Mouse (Mus musculus) embryonic facial prominence, embryonic 11.5 days (tissue): ENCODE measurements around the gene Mrgprb2. TPM values are rescaled to one million over a fixed set of nuclear protein-coding genes. Genes with fewer than 3 reads are reported as not detected.

ENCODE experiments used
- ATAC-seq: fragments of 200-750 bp; cut with Nextera tagmentation; replicated peaks from 2 replicates; pipeline ENCODE4 v1.8.0; 2017; ENCODE audit warnings: low read depth; ENCODE audit not compliant: insufficient number of reproducible peaks, low FRiP score, low TSS enrichment
- DNase-seq: peaks from one replicate; pipeline ENCODE4 v3.0.0-alpha.2; 2015; ENCODE audit warnings: low spot score
- H3K27ac ChIP-seq: fragments of 300-500 bp; sonication (generic); replicated peaks from 2 replicates; pipeline ENCODE4 v1.5.1; 2014; ENCODE audit warnings: mild to moderate bottlenecking, low read depth, low read length, control low read depth
- H3K27me3 ChIP-seq: fragments of 300-500 bp; sonication (generic); 2 replicates; pipeline ENCODE4 v1.6.1; 2014; ENCODE audit warnings: mild to moderate bottlenecking, low read length, moderate library complexity, mixed read lengths; ENCODE audit not compliant: control insufficient read depth, insufficient read depth
- H3K36me3 ChIP-seq: fragments of 300-500 bp; sonication (generic); replicated peaks from 2 replicates; pipeline ENCODE4 v1.6.1; 2014; ENCODE audit warnings: low read depth, mild to moderate bottlenecking, low read length, moderate library complexity, mixed read lengths; ENCODE audit not compliant: control insufficient read depth, insufficient read depth
- H3K4me1 ChIP-seq: fragments of 300-500 bp; sonication (generic); 2 replicates; pipeline ENCODE4 v1.6.1; 2014; ENCODE audit warnings: low read length, mixed read lengths; ENCODE audit not compliant: control insufficient read depth, insufficient read depth
- H3K4me2 ChIP-seq: fragments of 300-500 bp; sonication (generic); 2 replicates; pipeline ENCODE4 v1.6.1; 2014; ENCODE audit warnings: low read depth, mild to moderate bottlenecking, control low read depth, low read length, moderate library complexity
- H3K4me3 ChIP-seq: fragments of 300-500 bp; sonication (generic); 2 replicates; pipeline ENCODE4 v1.5.1; 2014; ENCODE audit warnings: low read depth, low read length, control low read depth
- H3K9ac ChIP-seq: fragments of 300-500 bp; sonication (generic); replicated peaks from 2 replicates; pipeline ENCODE4 v1.6.1; 2014; ENCODE audit warnings: mild to moderate bottlenecking, control low read depth, low read length
- H3K9me3 ChIP-seq: fragments of 300-500 bp; sonication (generic); replicated peaks from 2 replicates; pipeline ENCODE4 v1.6.1; 2016; ENCODE audit warnings: mild to moderate bottlenecking, low read length, inconsistent platforms, mixed read lengths; ENCODE audit not compliant: control insufficient read depth
- polyA plus RNA-seq: library from polyadenylated mRNA; unstranded; fragments of >200 nt; fragmentation: Nextera tagmentation; extraction: Ambion mirVana; gene quantifications from 2 replicates; pipeline ENCODE4 v1.2.1, GENCODE M21; 2014

Gene Mrgprb2
- not detected in 2 replicates for polyA plus RNA-seq

DNA sequence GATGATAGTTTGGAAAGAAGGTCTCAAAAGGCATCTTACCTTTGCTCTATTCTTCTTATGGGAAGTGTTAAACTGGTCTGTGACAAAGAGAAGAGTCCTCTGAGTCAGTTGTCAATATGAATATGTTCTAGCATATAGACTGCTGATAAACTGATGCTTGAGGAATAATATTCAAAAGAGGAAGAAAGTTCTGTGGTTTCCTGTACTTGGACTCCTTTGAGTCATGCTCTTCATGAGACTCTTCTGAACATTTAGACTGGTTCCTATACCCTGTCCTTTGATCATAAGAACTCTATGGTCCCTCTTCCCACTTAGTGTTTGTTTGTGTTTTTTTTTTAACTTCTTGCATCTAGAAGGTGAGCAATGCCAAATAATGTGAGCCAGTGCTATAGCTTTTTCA, at the start of gene Mrgprb2:
Gene Mrgprb2 (minus strand): TSS at position 101 of the 400 bp plus-strand sequence.
- no peaks in the 10 kb centered on the region for H3K9me3 ChIP-seq

More for the DNA sequence above, at the start of gene Mrgprb2:
- H3K27ac ChIP-seq: no peak within 1 kb of the TSS
- no peak for DNase-seq
- no peaks in the 10 kb centered on the region for H3K4me1 ChIP-seq
- no peaks in the 10 kb centered on the region for H3K36me3 ChIP-seq
- no peak within 1 kb of the TSS for H3K9ac ChIP-seq
- H3K27me3 ChIP-seq: no peaks in the 10 kb centered on the region
- H3K4me2 ChIP-seq: no peak within 1 kb of the TSS
- H3K4me3 ChIP-seq: no peak within 1 kb of the TSS
- no peak for ATAC-seq

Other genes starting within 250 kb of the Mrgprb2 start
- gene Mrgprb8, start 169.6 kb downstream of the Mrgprb2 start, polyA plus RNA-seq: not detected in 2 replicates
- not detected in 2 replicates for gene Mrgprb1, start 101.7 kb downstream of the Mrgprb2 start, polyA plus RNA-seq
- gene Mrgprx2, start 58.8 kb downstream of the Mrgprb2 start, polyA plus RNA-seq: not detected in 2 replicates
- not detected in 2 replicates for gene Mrgprb3, start 85.7 kb upstream of the Mrgprb2 start, polyA plus RNA-seq
- 40.5 and 41.8 TPM in 2 replicates for gene Zdhhc13, start 230.9 kb upstream of the Mrgprb2 start, polyA plus RNA-seq